Mouse (Mus musculus) c-Kit-positive CD71-positive TER-119-negative erythroid progenitor cells, embryonic 14.5 days (primary cell): ENCODE results near the gene Snd1.
"Not testable (repeated sequence)": the region's sequence is repeated elsewhere in the genome, so short reads cannot be mapped to it uniquely, and the experiment has no call there.

Source experiments
- DNase-seq: peaks from one replicate; pipeline ENCODE4 v3.0.0-alpha.2; 2013; ENCODE audit warnings: low read depth

Gene Snd1

DNA sequence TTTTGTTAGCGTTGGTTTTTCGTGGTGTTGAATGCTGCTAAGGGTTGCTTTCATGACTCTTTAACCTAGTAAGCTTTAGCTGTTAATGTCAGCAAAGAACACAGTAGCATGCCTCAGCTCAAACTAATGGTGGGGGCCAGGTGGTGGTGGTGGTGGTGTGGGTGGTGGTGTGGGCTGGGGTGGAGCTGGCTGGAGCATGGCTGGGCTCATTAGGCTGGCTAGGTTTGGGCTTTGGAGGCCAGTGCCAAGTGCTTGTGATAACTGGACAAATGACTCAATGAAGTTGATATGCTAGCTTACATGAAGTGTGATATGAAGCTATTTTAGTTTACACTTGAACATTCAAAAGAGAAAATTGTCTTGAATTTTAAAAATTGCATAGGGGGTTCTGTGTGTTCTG is 11.1 kb downstream of the Snd1 start:
- no peak for DNase-seq

DNA sequence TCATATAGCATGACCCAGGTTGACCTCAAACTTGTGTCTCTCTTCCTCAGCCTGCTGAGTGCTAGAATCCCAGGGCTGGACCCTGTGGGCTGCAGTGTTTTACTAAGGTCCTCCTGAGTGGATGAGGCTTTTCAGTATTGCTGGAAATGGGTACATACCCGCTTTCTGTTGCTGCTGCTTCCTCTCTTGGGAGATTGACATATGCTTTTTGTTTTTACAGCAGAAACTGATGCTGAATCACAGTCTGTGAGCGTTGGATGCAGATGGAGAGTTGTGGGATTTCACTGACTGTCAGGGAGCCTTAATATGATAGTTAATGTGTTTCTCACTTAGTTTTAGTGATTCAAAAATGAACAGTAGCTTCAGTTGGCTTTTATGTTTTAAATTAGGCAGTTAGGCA is 11.5 kb downstream of the Snd1 start:
- no peak for DNase-seq

GRCm38 (mm10) chr6:28486905-28487304 is 12.0 kb downstream of the Snd1 start:
- DNase-seq, result no peak

DNA sequence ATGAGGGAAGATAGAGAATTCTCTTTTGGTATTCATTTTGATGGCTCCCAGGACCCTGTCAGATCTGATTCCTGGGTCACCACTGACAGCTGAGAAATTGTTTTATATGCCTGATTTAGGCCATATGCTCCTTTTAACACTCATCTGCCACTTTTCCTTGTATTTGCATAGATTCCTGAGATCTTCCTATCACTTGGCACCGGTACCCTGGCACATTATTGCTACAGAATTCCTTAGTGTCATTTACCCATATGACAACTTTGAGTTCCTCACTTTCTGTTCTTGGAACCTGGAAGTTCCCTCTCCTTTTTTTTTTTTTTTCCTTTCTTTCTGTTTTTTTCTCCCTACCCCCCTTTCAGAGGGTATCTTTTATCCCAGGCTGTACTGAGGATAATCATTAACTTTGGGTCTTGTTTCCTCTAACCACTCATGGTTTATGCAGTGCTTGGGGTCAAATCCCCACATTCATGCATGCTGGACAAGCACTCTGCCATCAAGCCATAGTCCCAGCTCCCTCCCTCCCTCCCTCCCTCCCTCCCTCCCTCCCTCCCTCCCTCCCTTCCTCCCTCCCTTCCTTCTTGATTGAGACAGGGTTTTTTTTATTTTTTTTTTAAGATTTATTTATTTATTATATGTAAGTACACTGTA is 13.4 kb downstream of the Snd1 start:
- no peak for DNase-seq

DNA sequence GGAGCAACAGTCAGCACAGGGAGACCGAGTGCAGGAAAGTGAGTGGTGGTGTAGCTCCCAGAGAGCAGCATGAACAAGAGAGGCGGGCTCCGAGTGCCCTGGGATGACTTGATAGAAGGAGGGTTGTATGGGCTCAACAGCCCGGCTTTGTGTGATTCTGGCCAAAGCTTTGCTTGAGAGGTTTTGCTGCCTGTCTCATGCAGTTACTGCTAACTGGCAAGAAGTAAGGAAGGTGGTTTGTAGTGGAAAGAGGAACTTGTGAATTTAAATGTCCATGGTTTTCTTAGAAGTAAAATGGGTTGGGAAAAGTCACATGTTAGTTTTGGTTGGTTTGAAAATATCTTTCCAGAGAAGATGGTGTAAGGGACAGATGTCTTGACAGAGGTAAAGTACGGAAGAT is 15.7 kb downstream of the Snd1 start:
- DNase-seq, result no peak

DNA sequence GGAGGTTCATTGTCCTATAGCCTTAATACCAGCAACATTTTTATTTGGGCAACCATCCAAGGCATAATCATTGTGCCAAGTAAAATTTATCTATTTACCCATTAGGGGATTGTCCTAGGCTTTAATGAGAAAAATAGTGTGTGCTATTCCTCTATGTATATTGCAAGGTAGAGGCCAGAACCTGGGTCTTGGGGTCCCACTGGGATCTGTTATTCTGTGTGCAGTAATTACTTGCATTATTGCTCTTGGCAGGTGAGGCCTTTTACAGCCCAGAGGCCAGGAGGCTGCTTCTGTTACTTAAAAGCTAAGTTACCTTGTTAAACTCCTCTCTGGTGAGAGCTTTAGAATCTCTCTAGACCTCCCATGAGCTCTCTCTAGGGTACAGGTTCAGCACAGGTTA is 16.3 kb downstream of the Snd1 start:
- no peak for DNase-seq

GRCm38 (mm10) chr6:28497837-28498236 is 22.9 kb downstream of the Snd1 start:
- DNase-seq, result no peak

DNA sequence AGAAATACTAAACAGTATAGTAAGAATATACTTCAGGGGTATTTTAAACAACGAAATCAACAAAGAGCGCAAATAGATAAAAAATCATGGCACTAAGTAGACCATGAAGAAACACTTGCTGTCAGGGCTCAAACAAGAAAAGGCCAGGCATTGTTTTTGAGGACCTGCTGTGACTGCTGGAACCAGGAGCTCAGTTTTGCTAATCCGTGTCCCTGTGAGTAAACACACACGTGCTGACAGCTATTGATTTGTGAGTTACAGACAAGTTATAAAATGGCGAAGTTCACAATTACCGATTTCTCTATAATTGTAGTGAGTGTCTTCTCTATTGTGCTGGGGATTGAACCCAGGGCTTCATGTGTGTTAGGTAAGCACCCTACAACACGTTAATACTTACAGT is 27.6 kb downstream of the Snd1 start:
- no peak for DNase-seq

- DNase-seq, result no peak
Measured at GRCm38 (mm10) chr6:28503148-28503547, 28.2 kb downstream of the Snd1 start.

- DNase-seq, result no peak
Measured at GRCm38 (mm10) chr6:28504611-28505010, 29.7 kb downstream of the Snd1 start.

GRCm38 (mm10) chr6:28507759-28508158 is 32.8 kb downstream of the Snd1 start:
- DNase-seq, result no peak

- no peak for DNase-seq
Measured at GRCm38 (mm10) chr6:28514195-28514594, 39.3 kb downstream of the Snd1 start.

DNA sequence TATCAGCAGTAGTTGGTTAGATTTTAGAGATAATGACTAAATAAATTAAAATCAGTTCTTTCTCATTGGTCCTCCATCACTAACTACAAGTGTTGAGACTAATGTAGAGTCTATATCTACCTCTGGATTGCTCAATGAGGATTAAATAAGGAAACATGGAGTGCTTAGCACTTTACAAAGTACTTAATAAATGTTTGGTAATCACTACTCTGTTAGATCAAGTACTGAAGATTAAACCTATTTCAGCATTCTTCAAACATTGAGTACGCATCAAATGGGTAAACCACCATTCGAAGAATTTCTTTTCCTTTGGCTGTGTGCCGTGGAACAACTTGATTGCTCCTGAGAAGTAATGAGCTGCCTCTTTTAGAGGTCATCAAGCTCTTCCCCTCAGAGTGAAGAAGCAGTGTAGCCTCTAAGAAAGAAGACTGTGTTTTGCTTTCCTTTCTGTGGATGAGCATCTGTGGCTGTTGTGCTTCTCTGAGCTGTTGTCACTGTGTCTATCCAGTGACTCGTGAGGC is 40.0 kb downstream of the Snd1 start:
- DNase-seq, result no peak

DNA sequence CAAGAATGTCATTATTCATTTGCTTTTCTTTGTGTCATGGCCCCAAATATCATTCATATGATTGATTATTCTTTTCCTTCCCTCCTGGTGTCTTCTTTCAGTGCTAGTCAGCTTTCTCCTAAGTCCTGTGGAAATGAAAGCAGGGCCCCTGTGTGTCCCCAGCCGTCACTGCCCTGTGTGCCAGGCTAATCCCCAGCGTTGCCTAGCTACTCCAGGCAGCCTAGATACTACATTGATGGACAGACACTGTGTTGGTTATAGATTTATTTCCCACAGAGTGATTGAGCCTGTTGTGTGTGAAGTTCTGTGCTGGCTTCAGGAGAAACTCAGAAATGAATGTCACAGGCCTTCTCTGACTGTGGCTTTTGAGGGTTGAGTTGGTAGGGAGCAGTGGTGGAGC is 41.7 kb downstream of the Snd1 start:
- no peak for DNase-seq

DNA sequence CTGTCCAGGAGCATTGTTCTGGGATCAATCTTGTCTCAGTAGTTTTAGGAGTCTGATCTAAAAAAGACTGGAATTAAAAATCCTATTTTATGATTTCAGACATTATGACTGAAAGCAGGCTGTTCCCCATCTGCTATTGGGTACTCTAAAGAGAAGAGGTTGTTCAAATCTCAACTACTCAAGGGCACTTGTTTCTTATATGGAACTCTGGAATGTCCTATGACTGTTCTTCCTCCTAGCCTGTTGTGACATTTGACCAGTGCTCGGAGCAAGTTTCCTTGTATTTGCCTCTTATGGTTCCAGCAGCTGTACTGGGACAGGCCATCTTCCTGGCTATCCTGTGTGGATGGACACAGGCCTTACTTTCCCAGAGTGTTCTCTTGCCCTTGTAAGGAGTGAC is 42.1 kb downstream of the Snd1 start:
- DNase-seq, result no peak

DNA sequence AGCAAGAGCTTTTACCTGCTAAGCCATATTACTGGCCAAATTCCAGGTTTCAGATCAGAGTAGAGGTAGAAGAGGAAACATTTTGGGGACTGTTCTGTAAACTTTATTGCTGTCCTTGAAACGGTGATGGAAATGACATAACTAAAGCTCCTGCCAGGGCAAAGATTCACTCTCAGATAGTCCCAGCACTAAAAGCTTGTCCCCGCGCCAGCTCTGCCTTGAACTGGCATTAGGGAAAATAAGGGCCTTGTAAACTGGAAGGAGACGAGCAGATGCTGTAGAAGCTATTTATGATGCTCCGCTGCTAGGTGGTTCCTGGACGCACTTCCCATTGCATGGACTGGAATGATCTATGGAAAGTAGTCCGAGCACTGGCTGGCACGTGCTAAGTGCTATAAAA is 44.5 kb downstream of the Snd1 start:
- no peak for DNase-seq

- not testable (repeated sequence) for DNase-seq
Measured at GRCm38 (mm10) chr6:28520787-28521186, 45.8 kb downstream of the Snd1 start.

DNA sequence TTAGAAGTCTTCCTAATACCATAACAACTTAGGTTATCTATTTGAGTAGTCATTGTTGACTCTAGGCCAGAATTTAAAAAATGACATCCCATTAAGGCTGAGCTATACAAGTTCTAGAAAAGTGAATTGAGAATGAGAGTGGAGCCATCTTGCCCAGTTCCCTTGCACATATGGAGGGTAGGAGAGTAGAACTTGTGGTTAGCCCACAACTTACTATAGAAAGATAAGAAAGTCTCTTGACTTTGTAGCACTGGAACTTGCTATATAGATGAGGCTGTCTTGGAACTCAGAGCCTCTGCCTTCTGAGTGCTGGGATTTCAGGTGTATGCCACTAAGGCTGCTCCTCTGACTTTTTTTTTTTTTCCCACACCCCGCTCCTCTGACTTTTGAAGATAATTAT is 46.5 kb downstream of the Snd1 start:
- DNase-seq, result no peak

- DNase-seq, result no peak
Measured at GRCm38 (mm10) chr6:28525589-28525988, 50.6 kb downstream of the Snd1 start.

- no peak for DNase-seq
Measured at GRCm38 (mm10) chr6:28527459-28527858, 52.5 kb downstream of the Snd1 start.

DNA sequence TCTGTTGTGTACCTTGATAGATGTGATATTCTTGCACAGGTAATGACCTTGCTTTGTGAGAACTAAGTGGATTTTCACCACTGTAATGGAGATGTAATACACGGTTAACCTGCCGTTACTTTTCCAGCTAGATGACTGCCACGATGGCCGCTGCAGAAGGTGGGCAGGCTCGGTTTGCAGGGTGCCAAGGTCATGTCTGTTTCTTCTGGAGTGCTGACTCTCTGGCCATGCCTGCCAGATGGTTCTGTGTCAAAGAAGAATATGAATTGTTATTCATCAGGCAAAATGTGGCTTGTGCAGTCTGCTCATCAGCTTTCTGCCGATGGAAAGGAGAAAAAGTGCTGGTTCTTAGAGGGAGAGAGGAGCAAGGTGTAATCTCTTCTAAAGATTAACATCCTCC is 53.3 kb downstream of the Snd1 start:
- DNase-seq, result no peak

- no peak for DNase-seq
Measured at GRCm38 (mm10) chr6:28536464-28536863, 61.5 kb downstream of the Snd1 start.

DNA sequence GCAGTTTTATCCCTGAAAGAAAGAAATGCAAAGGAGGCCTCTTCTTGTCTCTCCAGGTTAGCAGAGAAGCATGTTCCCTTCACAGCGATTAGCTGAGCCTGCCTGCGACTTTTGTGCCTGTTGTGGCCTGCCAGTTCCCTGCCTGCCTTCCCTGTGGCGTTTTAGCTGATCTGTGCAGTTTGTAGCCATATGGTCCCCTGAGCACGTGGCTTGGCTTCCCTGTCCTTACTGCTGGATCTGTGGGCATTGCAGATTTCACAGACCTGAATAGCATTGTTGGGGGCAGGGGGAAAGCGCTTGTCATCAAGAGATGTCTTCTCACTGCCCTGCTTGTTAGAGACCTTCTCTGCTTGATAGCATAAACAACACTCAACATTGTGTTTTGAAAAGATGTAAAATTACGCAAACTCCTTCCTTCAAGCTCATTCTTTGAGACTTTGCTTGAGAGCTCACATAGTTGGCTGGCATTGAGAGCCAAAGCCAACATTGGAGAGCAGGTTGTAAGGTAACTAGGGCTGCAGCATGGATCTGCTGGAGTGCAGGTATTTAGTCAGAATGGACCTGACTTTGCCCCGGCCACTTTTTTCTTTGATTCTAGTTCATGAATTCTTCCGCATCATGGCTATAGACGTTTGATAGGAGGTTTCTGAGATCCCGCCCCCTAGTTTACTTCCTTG is 63.0 kb downstream of the Snd1 start:
- no peak for DNase-seq

GRCm38 (mm10) chr6:28542298-28542701 is 67.4 kb downstream of the Snd1 start:
- DNase-seq, result no peak
